Mouse (Mus musculus) limb, embryonic 14.5 days (tissue): ENCODE data around the gene Arhgef11. TPM values are rescaled to one million over a fixed set of nuclear protein-coding genes. Genes with fewer than 3 reads are reported as not detected.

Experiments
- ATAC-seq: fragments of 200-750 bp; cut with Nextera tagmentation; 2 replicates; pipeline ENCODE4 v1.8.0; 2017; ENCODE audit warnings: low read depth, moderate number of reproducible peaks, moderate TSS enrichment; ENCODE audit not compliant: low FRiP score
- DNase-seq: peaks from one replicate; pipeline ENCODE4 v3.0.0-alpha.2; 2015; ENCODE audit warnings: low spot score
- H3K27ac ChIP-seq: fragments of 300-500 bp; sonication (generic); replicated peaks from 2 replicates; pipeline ENCODE4 v1.5.1; 2014; ENCODE audit warnings: low read depth, mild to moderate bottlenecking, low read length, moderate library complexity, mixed read lengths
- H3K27me3 ChIP-seq: fragments of 300-500 bp; sonication (generic); 2 replicates; pipeline ENCODE4 v1.6.1; 2014; ENCODE audit warnings: low read length, mixed read lengths; ENCODE audit not compliant: control insufficient read depth, insufficient read depth
- H3K36me3 ChIP-seq: fragments of 300-500 bp; sonication (generic); 2 replicates; pipeline ENCODE4 v1.6.1; 2014; ENCODE audit warnings: mild to moderate bottlenecking, low read length, moderate library complexity, mixed read lengths; ENCODE audit not compliant: control insufficient read depth, insufficient read depth
- H3K4me1 ChIP-seq: fragments of 300-500 bp; sonication (generic); 2 replicates; pipeline ENCODE4 v1.6.1; 2014; ENCODE audit warnings: antibody characterized with exemption, low read length, mixed read lengths; ENCODE audit not compliant: control insufficient read depth, insufficient read depth
- H3K4me2 ChIP-seq: fragments of 300-500 bp; sonication (generic); replicated peaks from 2 replicates; pipeline ENCODE4 v1.6.1; 2014; ENCODE audit warnings: low read depth, mild to moderate bottlenecking, low read length, moderate library complexity; ENCODE audit not compliant: severe bottlenecking
- H3K4me3 ChIP-seq: fragments of 300-500 bp; sonication (generic); replicated peaks from 2 replicates; pipeline ENCODE4 v1.5.1; 2014; ENCODE audit warnings: low read length
- H3K9ac ChIP-seq: fragments of 300-500 bp; sonication (generic); 2 replicates; pipeline ENCODE4 v1.6.1; 2014; ENCODE audit warnings: mild to moderate bottlenecking, low read depth, low read length, moderate library complexity; ENCODE audit not compliant: severe bottlenecking
- H3K9me3 ChIP-seq: fragments of 300-500 bp; sonication (generic); 2 replicates; pipeline ENCODE4 v1.6.1; 2016; ENCODE audit warnings: low read length; ENCODE audit not compliant: control insufficient read depth
- POLR2A ChIP-seq: fragments of 200-500 bp; IDR thresholded peaks from 2 replicates; pipeline ENCODE4 v1.8.0; 2012; ENCODE audit warnings: inconsistent platforms, mild to moderate bottlenecking, moderate library complexity, borderline replicate concordance; ENCODE audit not compliant: insufficient read depth, insufficient read length; ENCODE audit errors: extremely low read depth
- WGBS: fragments of 180-500 bp; shearing (Covaris S2); extraction: QIAGEN DNeasy Blood & Tissue Kit; methylation state at CpG from one replicate; pipeline ENCODE4 v1.1.7; 2014; 5-methylcytosine and 5-hydroxymethylcytosine counted together
- microRNA-seq: library from miRNA; unstranded; fragments of <30 nt; microRNA quantifications from one replicate; pipeline ENCODE4, GENCODE M21; 2016
- polyA plus RNA-seq, 2 experiments: library from polyadenylated mRNA; depleted of rRNA in 1 of 2; stranded (reverse) in 1 of 2; unstranded in 1 of 2; fragments of >200 nt; fragmentation: Nextera tagmentation in 1 of 2; extraction: Ambion mirVana in 1 of 2; gene quantifications; 2 replicates each; pipeline versions ENCODE4 v1.2.1 to v1.2.3; 2012 to 2014

Gene Arhgef11
- polyA plus RNA-seq, 2 experiments, result 16.1 to 28.2 TPM

GRCm38 (mm10) chr3:87785156-87785555 lies 167.8 kb downstream of the Arhgef11 start:
- no peak for ATAC-seq

GRCm38 (mm10) chr3:87785626-87786214 lies 168.4 kb downstream of the Arhgef11 start:
- peak; percentile 69 for DNase-seq
- no peak overlapping the region for H3K27ac ChIP-seq
- no peaks in the 10 kb centered on the region for H3K27me3 ChIP-seq
- H3K4me2 ChIP-seq, result no peak overlapping the region
- H3K4me1 ChIP-seq, result peaks cover 8% of the 10 kb centered on the region
- 36% methylated on average over 6 of the region's 6 CpGs for whole genome bisulfite sequencing
- TF ChIP-seq POLR2A, result no peak
- peak; percentile 86 for ATAC-seq
- no peak overlapping the region for H3K9ac ChIP-seq
- H3K36me3 ChIP-seq, result no peaks in the 10 kb centered on the region
- no peaks in the 10 kb centered on the region for H3K9me3 ChIP-seq
- no peak overlapping the region for H3K4me3 ChIP-seq

More at GRCm38 (mm10) chr3:87785156-87785555, 167.8 kb downstream of the Arhgef11 start:
- Histone ChIP-seq H3K9ac (no peak overlapping the region), H3K27me3 (no peaks in the 10 kb centered on the region), H3K4me1 (peaks cover 8% of the 10 kb centered on the region), H3K27ac (no peak overlapping the region), H3K4me3 (no peak overlapping the region), H3K36me3 (no peaks in the 10 kb centered on the region), H3K9me3 (no peaks in the 10 kb centered on the region), H3K4me2 (no peak overlapping the region)
- TF ChIP-seq POLR2A, result no peak
- 73% methylated on average over 5 of the region's 5 CpGs for WGBS
- DNase-seq, result no peak

Small RNA genes lying within 50 kb of the gene (microRNA-seq; reads per million reads assigned to microRNA genes)
- gene Gm24109, result not detected

Other genes with a start within 250 kb of the Arhgef11 start
- gene Fcrl1, start 241.2 kb upstream of the Arhgef11 start, polyA plus RNA-seq (2012; rRNA removed), result 0.14 and 0.27 TPM in 2 replicates
- 0.22 and 0.23 TPM in 2 replicates for gene Fcrl1, start 241.2 kb upstream of the Arhgef11 start, polyA plus RNA-seq (2014; fragmentation: Nextera tagmentation; extraction: Ambion mirVana)
- gene Fcrl5, start 181.8 kb upstream of the Arhgef11 start, polyA plus RNA-seq (2012; rRNA removed), result not detected in 2 replicates
- not detected in 2 replicates for gene Fcrl5, start 181.8 kb upstream of the Arhgef11 start, polyA plus RNA-seq (2014; fragmentation: Nextera tagmentation; extraction: Ambion mirVana)
- gene Etv3, start 92.2 kb upstream of the Arhgef11 start, polyA plus RNA-seq (2012; rRNA removed), result 18.7 and 20.0 TPM in 2 replicates
- gene Etv3, start 92.2 kb upstream of the Arhgef11 start, polyA plus RNA-seq (2014; fragmentation: Nextera tagmentation; extraction: Ambion mirVana), result 17.1 and 17.2 TPM in 2 replicates
- gene Lrrc71, start 131.1 kb downstream of the Arhgef11 start, polyA plus RNA-seq (2012; rRNA removed), result 0.28 and 0.52 TPM in 2 replicates
- gene Lrrc71, start 131.1 kb downstream of the Arhgef11 start, polyA plus RNA-seq (2014; fragmentation: Nextera tagmentation; extraction: Ambion mirVana), result 0.33 and 0.83 TPM in 2 replicates
- 2.7 and 3.7 TPM in 2 replicates for gene Ntrk1, start 177.6 kb downstream of the Arhgef11 start, polyA plus RNA-seq (2012; rRNA removed)
- 1.3 and 2.1 TPM in 2 replicates for gene Ntrk1, start 177.6 kb downstream of the Arhgef11 start, polyA plus RNA-seq (2014; fragmentation: Nextera tagmentation; extraction: Ambion mirVana)
- 1.4 and 1.7 TPM in 2 replicates for gene Insrr, start 179.4 kb downstream of the Arhgef11 start, polyA plus RNA-seq (2012; rRNA removed)
- gene Insrr, start 179.4 kb downstream of the Arhgef11 start, polyA plus RNA-seq (2014; fragmentation: Nextera tagmentation; extraction: Ambion mirVana), result 0.22 and 0.35 TPM in 2 replicates
- 47.2 and 65.4 TPM in 2 replicates for gene Pear1, start 206.7 kb downstream of the Arhgef11 start, polyA plus RNA-seq (2012; rRNA removed)
- gene Pear1, start 206.7 kb downstream of the Arhgef11 start, polyA plus RNA-seq (2014; fragmentation: Nextera tagmentation; extraction: Ambion mirVana), result 21.5 and 27.0 TPM in 2 replicates
- gene Sh2d2a, start 229.2 kb downstream of the Arhgef11 start, polyA plus RNA-seq (2012; rRNA removed), result 0.08 and 0.18 TPM in 2 replicates
- not detected in 2 replicates for gene Sh2d2a, start 229.2 kb downstream of the Arhgef11 start, polyA plus RNA-seq (2014; fragmentation: Nextera tagmentation; extraction: Ambion mirVana)